Comparison of ENCODE assay signal across 8 mouse cellular contexts in the genomic region with DNA sequence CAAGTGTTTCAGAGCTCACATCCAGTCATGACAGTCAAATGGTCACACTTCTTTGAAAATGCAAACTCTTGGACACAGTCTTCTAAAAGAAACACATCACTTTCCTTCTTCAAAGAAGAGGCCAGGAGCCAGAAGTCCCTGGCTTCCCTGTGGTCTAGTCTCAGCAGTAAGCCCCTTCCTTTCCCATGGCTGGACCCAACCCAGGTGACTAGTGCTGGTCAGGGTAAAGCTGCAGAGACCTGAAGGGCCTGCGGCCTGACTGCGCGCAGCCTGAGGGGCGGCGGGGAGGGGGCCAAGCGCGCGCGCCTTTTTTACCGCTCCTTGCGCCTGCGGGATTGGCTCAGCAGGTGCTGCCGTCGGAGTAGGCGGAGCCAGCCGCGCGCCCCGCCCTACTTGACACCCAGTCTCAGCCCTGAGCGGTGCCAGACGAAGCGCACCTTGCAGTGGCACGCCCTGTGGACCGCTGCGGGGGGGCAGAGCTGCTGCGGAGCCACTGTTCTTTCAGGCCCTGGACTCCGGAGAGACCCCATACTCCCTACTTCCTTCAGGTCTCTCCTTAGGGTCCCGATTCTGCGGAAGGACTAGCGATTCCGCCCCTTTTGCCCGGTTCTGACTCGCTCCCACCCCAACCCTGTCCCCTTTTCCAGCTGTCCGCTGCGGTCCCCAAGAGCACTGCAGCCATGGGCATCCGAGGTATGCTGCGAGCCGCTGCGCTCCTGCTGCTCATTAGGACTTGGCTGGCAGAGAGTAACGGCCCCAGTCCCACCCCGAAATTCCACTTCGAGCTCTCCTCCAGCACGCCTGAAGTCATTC. TPM values are rescaled to one million over a fixed set of nuclear protein-coding genes. Genes with fewer than 3 reads are reported as not detected.
DNase-seq lines count a peak whose midpoint lies in the region; ATAC-seq and TF ChIP-seq lines count a peak whose summit lies in the region.
"Had no signal": no experiment of that assay in that cellular context is flagged by ENCODE, and none has a peak within 500 bp of the region (broad histone marks: within the 10 kb centered on the region; RNA-seq: fewer than 3 reads in every experiment).

Gene Gabrq (plus strand): TSS at position 403 of the 813 bp plus-strand sequence.

- no peaks in the 10 kb centered on the region for H3K9me3 ChIP-seq in hindbrain, embryonic 11.5 days (ENCODE audit: control insufficient read depth, low read length)
- H3K9me3 ChIP-seq in limb, embryonic 15.5 days = no peaks in the 10 kb centered on the region
- no peaks in the 10 kb centered on the region for H3K9me3 ChIP-seq in midbrain, embryonic 15.5 days

- H3K4me2 ChIP-seq in hindbrain, embryonic 11.5 days (replicated peaks; ENCODE audit: low read depth, low read length) = peak within 1 kb of the TSS; percentile 59
- peak within 1 kb of the TSS; percentile 55 for H3K4me2 ChIP-seq in limb, embryonic 15.5 days
- H3K4me2 ChIP-seq in midbrain, embryonic 15.5 days = peak within 1 kb of the TSS; percentile 66

- no peak within 1 kb of the TSS for H3K27ac ChIP-seq in layer of hippocampus, adult 2 months
- H3K27ac ChIP-seq in hindbrain, embryonic 11.5 days (ENCODE audit: low read depth, low read length) = no peak within 1 kb of the TSS
- H3K27ac ChIP-seq in limb, embryonic 15.5 days = no peak within 1 kb of the TSS
- H3K27ac ChIP-seq in midbrain, embryonic 15.5 days = no peak within 1 kb of the TSS
- H3K27ac ChIP-seq: macrophage had no signal

- peaks cover 4% of the 10 kb centered on the region for H3K27me3 ChIP-seq in hindbrain, embryonic 11.5 days (ENCODE audit: control insufficient read depth, insufficient read depth, low read length)
- peaks cover 36% of the 10 kb centered on the region for H3K27me3 ChIP-seq in limb, embryonic 15.5 days
- no peaks in the 10 kb centered on the region for H3K27me3 ChIP-seq in midbrain, embryonic 15.5 days (replicated peaks)

- no peak for TF ChIP-seq CTCF in layer of hippocampus, adult 2 months (conservative IDR thresholded peaks at IDR 0.05)

- ATAC-seq in hindbrain, embryonic 11.5 days (ENCODE audit: low FRiP score) = peak; percentile 75
- ATAC-seq in limb, embryonic 15.5 days (ENCODE audit: insufficient number of reproducible peaks, low FRiP score, low TSS enrichment, low read depth) = 0 out of 2 replicates have a peak, but pooled peaks have one; percentile 40
- ATAC-seq in midbrain, embryonic 15.5 days (replicated peaks) = peak; percentile 94

- DNase-seq in layer of hippocampus, adult 2 months (ENCODE audit: low spot score in 2 of 2) = no peak
- DNase-seq in layer of hippocampus, adult 8-10 months (ENCODE audit: low spot score in 2 of 2) = no peak
- peak; percentile 34 for DNase-seq in embryo, embryonic 9.5 days (ENCODE audit: extremely low spot score)
- peak; percentile 50 for DNase-seq in hindbrain, embryonic 11.5 days (ENCODE audit: low spot score)
- peak; percentile 2 for DNase-seq in thymus, postnatal 25 days

- 26% methylated on average over 37 of the region's 43 CpGs for WGBS in hindbrain, embryonic 11.5 days
- 19% methylated on average over 41 of the region's 43 CpGs for WGBS in limb, embryonic 15.5 days
- WGBS in midbrain, embryonic 15.5 days = 27% methylated on average over 42 of the region's 43 CpGs

- peak within 1 kb of the TSS; percentile 36; the same call in 1 of the 2 replicates for H3K4me3 ChIP-seq in layer of hippocampus, adult 2 months
- H3K4me3 ChIP-seq in hindbrain, embryonic 11.5 days (ENCODE audit: low read depth, low read length) = peak within 1 kb of the TSS; percentile 35
- H3K4me3 ChIP-seq in limb, embryonic 15.5 days = peak within 1 kb of the TSS; percentile 31
- H3K4me3 ChIP-seq in midbrain, embryonic 15.5 days = peak within 1 kb of the TSS; percentile 46

- no peaks in the 10 kb centered on the region for H3K4me1 ChIP-seq in hindbrain, embryonic 11.5 days (replicated peaks; ENCODE audit: control insufficient read depth, insufficient read depth, low read length)
- H3K4me1 ChIP-seq in limb, embryonic 15.5 days = peaks cover 2% of the 10 kb centered on the region; the same call in 1 of the 2 replicates
- H3K4me1 ChIP-seq in midbrain, embryonic 15.5 days = no peaks in the 10 kb centered on the region

- no peaks in the 10 kb centered on the region for H3K36me3 ChIP-seq in hindbrain, embryonic 11.5 days (ENCODE audit: control insufficient read depth, insufficient read depth, low read length)
- no peaks in the 10 kb centered on the region for H3K36me3 ChIP-seq in limb, embryonic 15.5 days
- H3K36me3 ChIP-seq in midbrain, embryonic 15.5 days (replicated peaks) = no peaks in the 10 kb centered on the region

- H3K9ac ChIP-seq in hindbrain, embryonic 11.5 days (ENCODE audit: low read depth, low read length) = no peak within 1 kb of the TSS
- no peak within 1 kb of the TSS for H3K9ac ChIP-seq in limb, embryonic 15.5 days
- H3K9ac ChIP-seq in midbrain, embryonic 15.5 days = peak within 1 kb of the TSS; percentile 29; the same call in 1 of the 2 replicates

RNA-seq across cellular contexts. Expression of gene Gabrq, which starts in this region (rescaled TPM):
- under 1 TPM; 0.34 to 0.38 TPM for total RNA-seq in layer of hippocampus, adult 2 months (2021)
- under 1 TPM; 0.57 to 1.00 (median 0.77) TPM for total RNA-seq in layer of hippocampus, adult 8-10 months (2022)
- 1.0 and 1.1 TPM in 2 replicates for polyA plus RNA-seq in hindbrain, embryonic 11.5 days (2014; fragmentation: Nextera tagmentation; extraction: Ambion mirVana)
- polyA plus RNA-seq in limb, embryonic 15.5 days (2015; fragmentation: Nextera tagmentation; extraction: Ambion mirVana) = 0.16 and 0.17 TPM in 2 replicates
- 4.1 and 4.9 TPM in 2 replicates for polyA plus RNA-seq in midbrain, embryonic 15.5 days (2015; fragmentation: Nextera tagmentation; extraction: Ambion mirVana)
- polyA plus RNA-seq: macrophage had no signal

Comparison
In these comparisons a context has a peak if more than half of its experiments do, and no peak if none do; other contexts are left out.
1. Peak in ATAC-seq, H3K4me3 ChIP-seq and H3K4me2 ChIP-seq in limb, embryonic 15.5 days; RNA of the gene not detected or under 1 TPM.
2. DNase-seq: peak in embryo, embryonic 9.5 days (single experiment), hindbrain, embryonic 11.5 days (single experiment) and thymus, postnatal 25 days (single experiment); none in layer of hippocampus, adult 2 months (0 of 2) and layer of hippocampus, adult 8-10 months (0 of 2).
3. ATAC-seq: peak in every context shown above with its lines; median percentile 94 in midbrain, embryonic 15.5 days; 75 in hindbrain, embryonic 11.5 days; 40 in limb, embryonic 15.5 days.
4. Peak in every context shown above with its lines, with median percentiles within 50 percentile points of each other: H3K4me3 ChIP-seq and H3K4me2 ChIP-seq.